Mouse (Mus musculus) stomach, postnatal 0 days (tissue): ENCODE data around the gene Map1b.

ENCODE experiments used
- CTCF ChIP-seq: IDR thresholded peaks from 2 replicates; pipeline ENCODE4 v1.5.1; 2016; ENCODE audit warnings: antibody characterized with exemption, low read depth, mild to moderate bottlenecking, moderate library complexity
- EP300 ChIP-seq: optimal IDR thresholded peaks from 2 replicates; pipeline ENCODE3; 2016; ENCODE audit warnings: antibody characterized with exemption

- TF ChIP-seq EP300 = no peak
- TF ChIP-seq CTCF = no peak
Measured at GRCm38 (mm10) chr13:99374191-99374590, 142.1 kb downstream of the Map1b start.
